Mouse (Mus musculus): ENCODE results near the gene Nr4a1.

- no peak for TF ChIP-seq GATA1 (IDR thresholded peaks at IDR 0.05; ENCODE audit: borderline replicate concordance, low read length)
- no peak for TF ChIP-seq CTCF (IDR thresholded peaks at IDR 0.05; ENCODE audit: low read depth, low read length)
Measured at GRCm38 (mm10) chr15:101252614-101253013, 1.5 kb upstream of the Nr4a1 start.
